Mouse (Mus musculus): ENCODE measurements around the gene Phf20. TPM values are rescaled to one million over a fixed set of nuclear protein-coding genes. Genes with fewer than 3 reads are reported as not detected.
"Not testable (repeated sequence)": the region's sequence is repeated elsewhere in the genome, so short reads cannot be mapped to it uniquely, and the experiment has no call there.

The Phf20 gene
- polyA plus RNA-seq, 1 experiment from 2014 or later, result 112 TPM

DNA sequence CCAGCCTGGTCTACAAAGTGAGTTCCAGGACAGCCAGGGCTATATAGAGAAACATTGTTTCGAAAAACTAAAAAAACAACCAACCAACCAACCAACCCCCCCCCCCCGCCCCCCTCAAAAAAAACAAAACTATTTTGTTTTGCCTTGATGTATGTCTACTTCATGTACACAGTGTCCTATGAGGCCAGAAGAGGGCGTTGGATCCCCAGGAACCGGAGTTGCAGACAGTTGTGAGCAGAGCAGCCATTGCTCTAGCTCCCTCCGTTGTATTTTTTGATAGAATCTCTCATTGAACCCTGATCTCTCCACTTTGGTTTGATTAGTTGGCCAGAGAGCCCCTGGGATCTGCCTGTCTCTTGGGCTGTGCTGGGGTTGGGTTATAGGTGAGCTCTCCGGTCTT lies 7.7 kb downstream of the Phf20 start:
- no peak overlapping the region for H3K4me3 ChIP-seq
- ATAC-seq (ENCODE audit: low FRiP score, low read depth), result no peak
- H3K27ac ChIP-seq (replicated peaks), result no peak overlapping the region
- no peaks in the 10 kb centered on the region for H3K27me3 ChIP-seq
- H3K9me3 ChIP-seq, result no peaks in the 10 kb centered on the region
- H3K36me3 ChIP-seq, result 0 out of 2 replicates have a peak, but pooled peaks cover 6% of the 10 kb centered on the region
- no peak overlapping the region for H3K9ac ChIP-seq
- WGBS, result 94% methylated on average over 6 of the region's 6 CpGs
- H3K4me1 ChIP-seq (replicated peaks), result peaks cover 30% of the 10 kb centered on the region
- no peak overlapping the region for H3K4me2 ChIP-seq

DNA sequence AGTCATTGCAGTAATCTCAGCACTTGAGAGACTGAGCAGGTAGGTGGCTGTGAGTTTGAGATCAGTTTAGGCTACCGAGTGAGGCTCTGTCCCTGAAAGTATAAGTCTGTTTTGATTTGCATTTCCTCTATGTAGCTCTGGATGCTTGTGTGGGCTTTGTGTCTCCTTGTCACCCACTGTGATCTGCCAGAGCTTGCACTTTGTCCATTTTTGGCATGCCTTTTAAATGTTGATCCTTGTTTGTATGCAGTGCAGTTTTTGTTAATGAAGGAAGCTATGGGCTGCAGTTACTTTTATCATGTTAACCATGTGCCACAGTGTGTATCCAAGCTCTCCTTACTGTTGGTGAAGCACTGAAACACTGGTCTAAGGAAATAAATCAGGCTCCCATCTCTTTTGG lies 21.5 kb downstream of the Phf20 start:
- H3K9ac ChIP-seq, result no peak overlapping the region
- no peaks in the 10 kb centered on the region for H3K27me3 ChIP-seq
- H3K4me2 ChIP-seq, result no peak overlapping the region
- H3K36me3 ChIP-seq, result no peaks in the 10 kb centered on the region
- WGBS, result 37% methylated on average over 1 of the region's 1 CpGs
- no peak for ATAC-seq (ENCODE audit: low FRiP score, low read depth)
- H3K4me1 ChIP-seq (replicated peaks), result no peaks in the 10 kb centered on the region
- H3K27ac ChIP-seq (replicated peaks), result no peak overlapping the region
- no peaks in the 10 kb centered on the region for H3K9me3 ChIP-seq
- no peak overlapping the region for H3K4me3 ChIP-seq

DNA sequence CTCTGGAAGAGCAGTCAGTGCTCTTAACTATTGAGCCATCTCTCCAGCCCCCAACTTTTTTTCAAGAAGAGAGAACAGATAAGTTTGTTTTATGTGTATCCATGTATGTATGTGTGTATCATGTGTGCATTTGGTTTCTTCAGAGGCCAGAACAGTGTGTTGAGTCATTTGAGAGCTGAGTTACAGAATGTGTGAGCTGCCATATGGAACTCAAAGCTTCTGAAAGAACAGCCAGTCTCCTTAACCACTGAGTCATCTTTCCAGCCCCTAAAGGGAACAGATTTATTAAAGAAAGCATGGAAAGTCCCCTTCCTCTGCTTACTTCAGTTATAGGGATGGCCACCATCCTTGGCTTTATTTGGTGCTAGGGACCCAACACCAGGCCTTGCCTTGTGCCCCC lies 25.8 kb downstream of the Phf20 start:
- H3K4me1 ChIP-seq (replicated peaks), result no peaks in the 10 kb centered on the region
- no peak for ATAC-seq (ENCODE audit: low FRiP score, low read depth)
- H3K27ac ChIP-seq (replicated peaks), result no peak overlapping the region
- H3K4me2 ChIP-seq, result no peak overlapping the region
- H3K27me3 ChIP-seq, result no peaks in the 10 kb centered on the region
- no peaks in the 10 kb centered on the region for H3K9me3 ChIP-seq
- H3K9ac ChIP-seq, result no peak overlapping the region
- no peak overlapping the region for H3K4me3 ChIP-seq
- H3K36me3 ChIP-seq, result peaks cover 19% of the 10 kb centered on the region

DNA sequence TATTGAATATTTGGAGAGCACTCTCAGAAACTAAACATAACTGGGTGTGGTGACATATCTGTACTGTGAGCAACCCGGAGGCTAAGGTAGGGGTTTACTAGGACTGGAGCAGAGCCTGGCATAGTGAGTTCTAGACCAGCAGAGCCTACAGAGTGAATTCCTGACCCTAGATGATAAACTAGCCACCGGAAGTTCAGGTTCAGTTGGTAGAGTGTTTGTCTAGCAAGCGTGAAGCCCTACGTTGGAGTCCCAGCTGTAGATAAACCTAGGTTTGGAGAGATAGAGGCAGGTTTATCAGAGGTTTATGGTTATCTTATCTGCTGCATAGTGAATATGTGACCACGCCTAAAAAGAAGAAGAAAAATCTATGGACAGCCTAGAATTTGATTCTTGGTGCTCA lies 27.8 kb downstream of the Phf20 start:
- ATAC-seq (ENCODE audit: low FRiP score, low read depth), result no peak
- Histone ChIP-seq H3K9ac (no peak overlapping the region), H3K27ac (replicated peaks) (0 out of 2 replicates have a peak overlapping the region, but pooled peaks have one; percentile 10), H3K4me3 (no peak overlapping the region), H3K4me2 (no peak overlapping the region), H3K4me1 (replicated peaks) (no peaks in the 10 kb centered on the region), H3K27me3 (no peaks in the 10 kb centered on the region), H3K9me3 (no peaks in the 10 kb centered on the region), H3K36me3 (peaks cover 22% of the 10 kb centered on the region)
- WGBS, result 94% methylated on average over 5 of the region's 5 CpGs

DNA sequence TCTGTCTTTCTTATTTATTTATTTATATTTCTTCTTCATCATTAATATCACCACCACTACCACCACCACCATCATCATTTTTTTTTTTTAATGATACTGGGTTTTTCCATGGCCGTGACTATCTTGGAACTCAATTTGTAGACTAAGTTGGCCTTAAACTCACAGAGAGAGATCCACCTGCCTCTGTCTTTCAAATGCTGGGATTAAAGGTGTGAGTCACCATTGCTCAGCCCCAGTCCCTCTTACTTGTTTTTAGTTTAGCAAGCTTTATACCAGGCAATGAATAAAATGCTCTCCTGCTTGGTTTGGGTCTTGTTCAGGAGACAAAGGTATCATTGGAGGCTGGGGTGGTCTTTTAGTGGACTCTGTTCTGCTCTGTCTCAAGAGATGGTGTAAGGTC lies 31.4 kb downstream of the Phf20 start:
- Histone ChIP-seq H3K4me3 (no peak overlapping the region), H3K36me3 (peaks cover 32% of the 10 kb centered on the region), H3K9ac (no peak overlapping the region), H3K4me2 (no peak overlapping the region), H3K4me1 (replicated peaks) (no peaks in the 10 kb centered on the region), H3K27ac (replicated peaks) (no peak overlapping the region), H3K27me3 (no peaks in the 10 kb centered on the region), H3K9me3 (no peaks in the 10 kb centered on the region)
- WGBS, result 98% methylated on average over 1 of the region's 1 CpGs
- no peak for ATAC-seq (ENCODE audit: low FRiP score, low read depth)

DNA sequence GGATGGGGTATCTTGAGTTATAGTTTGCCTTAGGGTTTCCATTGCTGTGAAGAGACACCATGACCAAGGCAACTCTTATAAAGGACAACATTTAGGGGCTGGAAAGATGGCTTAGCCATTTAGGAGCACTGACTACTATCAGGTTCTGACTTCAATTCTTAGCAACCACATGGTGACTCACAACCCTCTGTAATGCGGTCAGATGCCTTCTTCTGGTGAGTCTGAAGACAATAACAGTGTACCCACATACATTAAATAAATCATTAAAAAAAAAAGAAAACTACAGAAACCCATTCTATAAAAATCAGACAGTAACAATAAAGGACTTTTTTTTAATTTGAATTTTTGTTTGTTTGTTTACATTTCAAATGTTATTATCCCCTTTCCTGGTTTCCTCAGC lies 32.9 kb downstream of the Phf20 start:
- Histone ChIP-seq H3K27ac (replicated peaks) (no peak overlapping the region), H3K9ac (no peak overlapping the region), H3K4me3 (no peak overlapping the region), H3K4me1 (replicated peaks) (0 out of 2 replicates have a peak, but pooled peaks cover 1% of the 10 kb centered on the region), H3K4me2 (no peak overlapping the region), H3K27me3 (no peaks in the 10 kb centered on the region), H3K36me3 (peaks cover 28% of the 10 kb centered on the region), H3K9me3 (no peaks in the 10 kb centered on the region)
- no peak for ATAC-seq (ENCODE audit: low FRiP score, low read depth)
- 90% methylated on average over 1 of the region's 1 CpGs for WGBS

DNA sequence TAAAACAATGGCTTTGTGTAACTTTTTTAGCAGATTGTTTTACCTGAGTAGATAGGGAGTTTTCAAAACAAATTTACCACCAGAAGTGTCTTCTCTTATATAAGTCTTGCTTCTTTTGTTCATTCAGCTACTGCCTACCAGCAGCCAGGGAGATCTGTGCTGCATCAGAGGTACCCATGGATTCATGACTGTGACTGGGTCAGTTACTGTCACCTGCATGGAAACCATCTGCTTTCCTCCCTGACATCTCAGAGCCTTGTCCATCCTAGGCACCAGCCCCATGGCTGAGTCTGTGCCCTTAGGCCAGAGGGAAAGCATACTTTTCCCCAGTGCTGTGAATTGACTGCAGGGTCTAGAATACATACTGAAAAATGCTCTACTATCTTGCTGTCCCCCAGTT lies 35.1 kb downstream of the Phf20 start:
- Histone ChIP-seq H3K9ac (no peak overlapping the region), H3K4me1 (replicated peaks) (0 out of 2 replicates have a peak, but pooled peaks cover 5% of the 10 kb centered on the region), H3K9me3 (no peaks in the 10 kb centered on the region), H3K36me3 (peaks cover 18% of the 10 kb centered on the region; the same call in 1 of the 2 replicates), H3K27ac (replicated peaks) (no peak overlapping the region), H3K4me3 (no peak overlapping the region), H3K4me2 (no peak overlapping the region), H3K27me3 (no peaks in the 10 kb centered on the region)
- ATAC-seq (ENCODE audit: low FRiP score, low read depth), result no peak

DNA sequence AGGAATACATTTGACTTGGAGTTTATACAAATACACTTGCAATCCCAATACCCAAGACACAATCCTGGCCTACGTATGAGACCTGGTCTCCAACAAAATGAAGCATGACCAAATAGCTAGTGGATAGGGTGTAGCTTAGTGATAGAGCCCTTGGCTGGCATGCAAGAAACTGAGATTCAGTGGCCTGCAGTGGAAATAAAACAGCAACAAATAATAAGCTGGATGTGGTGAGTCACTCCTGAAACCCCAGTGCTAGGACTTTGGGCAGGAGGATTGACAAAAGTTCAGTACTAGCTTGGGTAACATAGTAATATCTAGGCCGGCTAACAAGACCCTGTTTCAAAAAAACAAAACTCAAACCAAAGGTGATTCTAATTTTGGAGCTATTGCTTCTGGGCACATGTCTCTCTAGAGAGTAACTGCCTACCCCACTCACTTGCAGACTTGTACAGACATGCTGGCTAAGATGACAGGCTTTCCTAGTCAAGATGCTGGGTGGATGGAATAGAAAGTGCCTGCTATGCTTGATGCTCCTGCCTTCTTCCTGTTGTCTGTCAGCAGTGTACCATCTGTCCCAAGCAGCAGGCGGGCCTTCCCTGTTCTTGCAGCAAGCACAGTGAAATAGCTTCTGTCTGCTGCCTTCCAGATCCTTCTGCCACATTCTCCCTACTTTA lies 37.1 kb downstream of the Phf20 start:
- 80% methylated on average over 3 of the region's 3 CpGs for WGBS
- Histone ChIP-seq H3K36me3 (peaks cover 18% of the 10 kb centered on the region; the same call in 1 of the 2 replicates), H3K4me2 (no peak overlapping the region), H3K27me3 (no peaks in the 10 kb centered on the region), H3K4me3 (no peak overlapping the region), H3K9me3 (no peaks in the 10 kb centered on the region), H3K27ac (replicated peaks) (0 out of 2 replicates have a peak overlapping the region, but pooled peaks have one; percentile 37), H3K9ac (no peak overlapping the region), H3K4me1 (replicated peaks) (0 out of 2 replicates have a peak, but pooled peaks cover 5% of the 10 kb centered on the region)
- no peak for ATAC-seq (ENCODE audit: low FRiP score, low read depth)

DNA sequence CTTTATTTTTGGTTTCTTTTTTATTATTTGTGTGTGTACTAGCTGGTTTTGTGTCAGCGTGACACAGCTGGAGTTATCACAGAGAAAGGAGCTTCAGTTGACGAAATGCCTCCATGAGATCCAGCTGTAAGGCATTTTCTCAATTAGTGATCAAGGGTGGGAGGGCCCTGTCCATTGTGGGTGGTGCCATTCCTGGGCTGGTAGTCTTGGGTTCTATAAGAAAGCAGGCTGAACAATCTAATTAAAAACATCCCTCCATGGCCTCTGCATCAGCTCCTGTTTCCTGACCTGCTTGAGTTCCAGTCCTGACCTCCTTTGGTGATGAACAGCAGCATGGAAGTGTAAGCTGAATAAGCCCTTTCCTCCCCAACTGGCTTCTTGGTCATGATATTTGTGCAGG lies 37.8 kb downstream of the Phf20 start:
- Histone ChIP-seq H3K27ac (replicated peaks) (0 out of 2 replicates have a peak overlapping the region, but pooled peaks have one; percentile 38), H3K36me3 (peaks cover 16% of the 10 kb centered on the region)
- H3K27me3 ChIP-seq; H3K4me2 ChIP-seq; H3K9ac ChIP-seq; ATAC-seq (ENCODE audit: low FRiP score, low read depth); H3K4me1 ChIP-seq (replicated peaks); H3K4me3 ChIP-seq; H3K9me3 ChIP-seq: not testable (repeated sequence)
- WGBS, result 74% methylated on average over 2 of the region's 2 CpGs

DNA sequence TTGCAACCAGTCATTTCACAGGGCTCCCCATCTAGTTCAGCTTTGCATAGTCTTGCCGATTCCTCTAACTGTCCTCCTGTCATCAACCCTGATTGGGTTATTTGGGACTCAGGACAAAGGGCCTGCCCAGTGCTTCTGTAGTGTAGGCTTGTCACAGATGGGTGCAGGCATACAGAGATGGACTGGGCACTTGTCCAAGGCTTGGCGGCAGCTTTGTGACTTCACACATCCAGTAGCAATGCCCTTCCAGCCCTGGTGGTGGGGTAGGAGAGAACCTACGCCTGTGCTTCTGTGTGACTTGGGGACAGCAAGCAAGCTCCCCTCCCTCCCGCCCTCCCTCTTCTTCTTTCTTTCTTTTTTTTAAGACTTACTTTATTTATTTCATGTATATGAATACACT lies 39.6 kb downstream of the Phf20 start:
- ATAC-seq (ENCODE audit: low FRiP score, low read depth), result no peak
- no peaks in the 10 kb centered on the region for H3K27me3 ChIP-seq
- 84% methylated on average over 4 of the region's 4 CpGs for WGBS
- H3K9me3 ChIP-seq, result no peaks in the 10 kb centered on the region
- no peak overlapping the region for H3K27ac ChIP-seq (replicated peaks)
- H3K4me2 ChIP-seq, result no peak overlapping the region
- 0 out of 2 replicates have a peak, but pooled peaks cover 5% of the 10 kb centered on the region for H3K4me1 ChIP-seq (replicated peaks)
- H3K36me3 ChIP-seq, result peaks cover 20% of the 10 kb centered on the region
- no peak overlapping the region for H3K4me3 ChIP-seq
- H3K9ac ChIP-seq, result no peak overlapping the region

DNA sequence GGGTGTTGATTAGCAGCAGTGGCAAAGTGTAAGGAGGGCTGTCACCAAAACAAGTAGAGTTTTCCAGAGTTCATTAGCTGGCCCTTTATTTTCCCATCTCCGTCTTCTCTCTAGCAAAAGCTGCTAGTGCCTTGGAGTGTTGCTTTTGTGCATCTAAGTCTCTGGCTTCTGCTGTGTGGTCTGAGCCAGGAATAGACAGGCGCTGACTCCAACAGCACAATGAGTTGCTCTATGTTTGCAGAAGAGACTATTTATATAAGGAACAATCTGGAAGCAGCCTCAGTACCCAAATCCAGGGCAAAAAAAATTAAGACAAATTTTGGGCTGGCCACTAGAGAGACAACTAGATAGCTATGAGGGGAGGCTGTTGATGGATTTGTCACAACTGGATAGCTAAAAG lies 45.4 kb downstream of the Phf20 start:
- ATAC-seq (ENCODE audit: low FRiP score, low read depth), result no peak
- Histone ChIP-seq H3K36me3 (peaks cover 11% of the 10 kb centered on the region; the same call in 1 of the 2 replicates), H3K4me1 (replicated peaks) (no peaks in the 10 kb centered on the region), H3K27ac (replicated peaks) (no peak overlapping the region), H3K4me3 (no peak overlapping the region), H3K27me3 (no peaks in the 10 kb centered on the region), H3K9me3 (no peaks in the 10 kb centered on the region), H3K4me2 (no peak overlapping the region), H3K9ac (no peak overlapping the region)
- 86% methylated on average over 2 of the region's 2 CpGs for WGBS

DNA sequence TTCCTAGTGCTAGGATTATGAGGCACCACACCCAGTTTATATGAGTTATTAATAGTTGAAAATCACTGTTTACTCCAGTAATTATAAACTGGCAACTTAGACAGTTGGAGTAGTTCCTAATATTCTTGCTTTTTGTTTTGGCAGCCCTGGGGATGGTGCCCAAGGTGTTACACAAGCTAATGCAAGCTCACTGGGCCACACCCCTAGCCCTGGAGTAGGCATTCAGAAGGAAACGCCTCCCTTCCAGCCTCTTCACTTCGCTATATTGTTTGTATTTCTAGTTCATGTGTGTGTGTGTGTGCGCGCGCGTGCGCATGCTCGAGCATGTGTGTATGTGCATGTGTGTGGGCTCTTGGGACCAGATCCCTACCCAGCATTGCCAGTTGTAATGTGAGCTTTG lies 46.7 kb downstream of the Phf20 start:
- H3K4me2 ChIP-seq, result no peak overlapping the region
- no peaks in the 10 kb centered on the region for H3K9me3 ChIP-seq
- no peaks in the 10 kb centered on the region for H3K27me3 ChIP-seq
- H3K4me1 ChIP-seq (replicated peaks), result no peaks in the 10 kb centered on the region
- peaks cover 11% of the 10 kb centered on the region; the same call in 1 of the 2 replicates for H3K36me3 ChIP-seq
- no peak overlapping the region for H3K9ac ChIP-seq
- ATAC-seq (ENCODE audit: low FRiP score, low read depth), result no peak
- 95% methylated on average over 8 of the region's 8 CpGs for WGBS
- no peak overlapping the region for H3K27ac ChIP-seq (replicated peaks)
- H3K4me3 ChIP-seq, result no peak overlapping the region

DNA sequence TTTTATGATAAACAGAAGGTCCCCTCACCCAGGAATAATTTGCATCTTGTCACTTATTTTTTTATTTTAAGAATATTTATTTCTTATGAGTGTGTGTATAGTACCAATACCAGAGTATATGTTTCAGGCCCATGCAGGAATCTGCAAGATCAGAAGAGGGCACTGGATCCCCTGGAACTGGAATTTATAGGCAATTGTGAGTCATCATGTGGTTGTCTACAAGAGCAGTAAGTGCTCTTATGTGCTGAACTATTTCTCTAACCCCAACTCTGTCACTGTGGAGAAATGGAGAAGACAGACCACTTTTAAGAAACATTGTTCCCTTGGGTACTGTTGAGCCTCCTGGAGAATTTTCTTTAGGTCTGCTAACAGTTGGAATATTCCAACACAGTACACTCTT lies 51.3 kb downstream of the Phf20 start:
- no peak for ATAC-seq (ENCODE audit: low FRiP score, low read depth)
- H3K4me3 ChIP-seq, result no peak overlapping the region
- H3K4me2 ChIP-seq, result no peak overlapping the region
- no peak overlapping the region for H3K27ac ChIP-seq (replicated peaks)
- no peak overlapping the region for H3K9ac ChIP-seq
- no peaks in the 10 kb centered on the region for H3K4me1 ChIP-seq (replicated peaks)
- H3K27me3 ChIP-seq, result no peaks in the 10 kb centered on the region
- no peaks in the 10 kb centered on the region for H3K9me3 ChIP-seq
- H3K36me3 ChIP-seq, result peaks cover 13% of the 10 kb centered on the region

Measured in hindbrain, embryonic 15.5 days (tissue).